Mouse (Mus musculus) erythroblast, adult 5-6 weeks (primary cell): ENCODE measurements around the gene Ctnnd2. TPM values are rescaled to one million over a fixed set of nuclear protein-coding genes. Genes with fewer than 3 reads are reported as not detected.

Experiments
- ATAC-seq: replicated peaks from 2 replicates; pipeline ENCODE4 v1.8.0; 2016; ENCODE audit warnings: moderate number of reproducible peaks, mild to moderate bottlenecking, moderate TSS enrichment, inconsistent platforms; ENCODE audit not compliant: poor library complexity, low FRiP score, severe bottlenecking
- total RNA-seq, 2 experiments: library from RNA; stranded (forward) in 1 of 2; stranded (reverse) in 1 of 2; fragments of 150-400 nt in 1 of 2; fragments of 200-764, 138-1000 nt in 1 of 2; gene quantifications; 2 replicates each; pipeline versions ENCODE4 v1.2.3 to v1.2.4; 2015 to 2017; ENCODE audit warnings: low replicate concordance in 2 of 2

The Ctnnd2 gene
- total RNA-seq, 2 experiments from 2014 or later = not detected

DNA sequence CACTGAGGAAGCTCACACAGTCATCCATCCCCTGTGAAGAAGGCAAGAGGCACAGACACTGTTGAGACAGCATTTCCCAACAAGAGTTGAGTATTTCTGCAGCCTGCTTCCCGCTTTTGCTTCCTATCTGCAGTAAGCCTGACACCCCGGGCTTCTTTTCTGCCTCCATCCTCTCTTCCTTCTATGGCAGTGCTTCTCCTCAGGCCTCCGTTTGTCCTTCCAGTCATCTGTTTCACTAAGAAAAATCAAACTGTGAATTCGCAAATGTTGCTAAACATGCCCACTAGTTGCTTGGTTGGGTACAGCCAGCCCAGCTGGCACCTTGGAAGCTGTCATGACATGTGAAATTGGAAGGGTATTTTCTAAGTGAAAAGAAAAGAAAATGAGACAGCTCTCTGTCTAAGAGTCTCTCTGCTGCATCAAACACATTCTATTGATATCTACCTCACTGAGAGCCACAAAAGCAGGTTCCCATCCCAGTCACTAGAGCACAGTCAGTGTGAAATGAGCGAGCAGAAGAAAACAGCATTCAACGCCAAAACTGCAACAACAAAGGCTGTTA lies 201.3 kb downstream of the Ctnnd2 start:
- no peak for ATAC-seq

GRCm38 (mm10) chr15:30374907-30375306 lies 202.5 kb downstream of the Ctnnd2 start:
- ATAC-seq = no peak

GRCm38 (mm10) chr15:30383075-30383842 lies 210.9 kb downstream of the Ctnnd2 start:
- no peak for ATAC-seq

- no peak for ATAC-seq
Measured at GRCm38 (mm10) chr15:30384386-30384785, 212.0 kb downstream of the Ctnnd2 start.

DNA sequence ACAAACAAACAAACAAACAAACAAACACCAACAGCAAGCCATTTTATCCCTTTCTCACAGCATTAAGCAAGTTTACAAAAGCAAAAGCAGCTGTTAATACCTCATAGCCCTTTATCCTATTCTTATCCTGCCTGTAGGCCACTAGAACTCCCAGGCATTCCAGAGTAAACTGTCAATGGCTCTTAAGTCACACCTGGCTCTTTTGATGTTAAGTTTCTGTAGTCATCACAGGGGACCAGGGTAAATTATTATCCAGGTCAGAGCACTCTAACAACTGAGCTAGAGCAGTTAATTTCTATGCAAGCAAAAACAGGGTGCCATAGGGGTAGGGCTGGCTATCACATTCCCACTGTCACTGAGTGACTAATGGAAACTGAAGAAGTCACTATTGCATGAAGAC lies 214.1 kb downstream of the Ctnnd2 start:
- no peak for ATAC-seq

DNA sequence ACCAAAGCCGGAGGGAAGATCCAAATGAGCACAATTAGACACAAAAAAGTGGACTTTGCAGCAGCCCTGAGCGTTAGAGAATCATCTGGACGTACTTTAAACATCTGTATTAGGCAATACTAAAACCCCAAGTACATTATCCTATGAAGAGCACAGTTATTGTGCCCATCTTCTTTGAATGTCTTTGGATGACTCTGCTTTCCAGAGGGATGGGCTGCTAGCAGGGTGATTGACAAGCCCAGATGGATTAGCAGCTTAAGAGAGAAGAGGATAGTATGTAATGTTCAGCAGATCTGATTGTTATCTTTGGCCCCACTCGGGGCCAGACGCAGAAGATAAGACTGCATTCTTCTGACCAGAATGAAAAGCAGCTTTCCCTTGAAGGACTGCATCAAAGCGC lies 214.9 kb downstream of the Ctnnd2 start:
- ATAC-seq = no peak

DNA sequence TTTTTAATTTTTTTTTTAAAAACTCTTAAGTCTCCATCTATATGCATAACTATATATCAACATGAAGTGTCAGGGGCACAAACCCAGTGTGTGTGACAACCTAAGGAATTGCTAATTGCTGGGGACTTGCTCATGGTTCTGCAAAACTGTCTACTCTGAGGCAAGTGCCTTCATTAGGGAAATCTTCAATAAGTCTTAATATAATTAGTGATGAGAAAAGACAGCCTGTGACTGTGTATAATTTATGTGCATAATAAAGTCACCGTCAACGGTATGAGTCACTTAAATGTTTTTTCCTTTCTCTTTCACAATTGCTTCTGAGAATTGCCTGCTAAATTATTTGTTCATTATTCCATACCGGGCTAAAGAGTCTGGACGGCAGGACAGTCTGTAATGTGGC lies 228.7 kb downstream of the Ctnnd2 start:
- ATAC-seq = no peak

- ATAC-seq = no peak
Measured at GRCm38 (mm10) chr15:30406254-30406653, 233.9 kb downstream of the Ctnnd2 start.

DNA sequence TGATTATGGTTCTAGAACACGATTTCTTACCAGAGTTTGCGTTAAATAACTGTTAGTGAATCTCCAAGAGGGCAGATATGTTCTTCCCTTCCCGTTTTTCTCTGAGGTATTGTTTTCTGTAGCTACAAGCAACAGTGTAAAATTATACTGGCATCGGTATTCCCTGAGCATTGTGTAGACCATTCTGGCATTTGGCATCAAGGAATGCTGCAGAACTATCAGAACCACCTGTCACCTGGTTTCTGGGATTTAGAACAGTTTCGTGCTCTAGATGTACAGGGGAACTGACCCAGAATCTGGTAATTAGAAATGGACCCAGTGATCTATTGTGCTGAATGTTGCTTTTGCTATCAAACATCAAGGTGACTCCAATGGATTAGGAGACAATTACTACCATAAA lies 250.8 kb downstream of the Ctnnd2 start:
- ATAC-seq = no peak

- ATAC-seq = no peak
Measured at GRCm38 (mm10) chr15:30424290-30424689, 251.9 kb downstream of the Ctnnd2 start.

- no peak for ATAC-seq
Measured at GRCm38 (mm10) chr15:30427342-30427741, 254.9 kb downstream of the Ctnnd2 start.

- ATAC-seq = no peak
Measured at GRCm38 (mm10) chr15:30439045-30439444, 266.7 kb downstream of the Ctnnd2 start.

DNA sequence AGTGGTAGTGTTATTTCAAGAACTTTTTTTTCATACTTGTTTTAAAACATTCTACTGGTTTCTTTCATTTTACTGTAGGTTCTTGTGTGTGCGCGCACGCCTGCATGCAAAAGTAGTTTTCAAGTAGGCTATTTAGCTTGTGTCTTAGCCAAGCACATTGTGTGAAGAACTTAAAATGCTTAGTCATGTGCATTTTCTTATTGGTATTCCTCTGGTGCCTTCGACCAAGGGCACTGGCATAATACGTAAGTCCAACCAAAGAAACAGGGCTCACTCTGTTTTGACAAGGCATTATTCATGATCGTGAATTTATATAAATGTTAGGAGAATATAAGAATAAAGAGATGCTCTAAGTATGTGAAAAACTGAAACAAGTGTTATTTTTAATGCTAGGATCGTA lies 278.4 kb downstream of the Ctnnd2 start:
- no peak for ATAC-seq

DNA sequence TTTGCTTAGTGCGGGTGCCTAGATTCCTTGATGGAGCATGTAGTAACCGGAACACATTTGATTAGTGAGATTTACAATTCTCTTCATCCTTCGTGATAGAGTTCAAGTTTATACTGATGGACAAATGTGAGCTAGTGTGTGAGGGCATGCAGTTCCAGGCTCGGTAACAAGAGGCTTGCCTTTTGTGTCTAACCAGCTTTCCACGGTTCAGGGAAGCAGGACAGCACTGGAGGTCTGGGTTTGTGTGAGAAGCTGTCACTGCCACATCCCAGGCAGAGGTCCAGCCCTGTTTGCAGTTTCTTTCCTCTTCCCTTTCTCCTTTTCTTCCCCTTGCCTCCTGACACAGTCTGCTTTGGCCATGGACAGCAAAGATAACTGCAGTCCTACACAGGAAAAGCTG lies 279.5 kb downstream of the Ctnnd2 start:
- ATAC-seq = no peak

DNA sequence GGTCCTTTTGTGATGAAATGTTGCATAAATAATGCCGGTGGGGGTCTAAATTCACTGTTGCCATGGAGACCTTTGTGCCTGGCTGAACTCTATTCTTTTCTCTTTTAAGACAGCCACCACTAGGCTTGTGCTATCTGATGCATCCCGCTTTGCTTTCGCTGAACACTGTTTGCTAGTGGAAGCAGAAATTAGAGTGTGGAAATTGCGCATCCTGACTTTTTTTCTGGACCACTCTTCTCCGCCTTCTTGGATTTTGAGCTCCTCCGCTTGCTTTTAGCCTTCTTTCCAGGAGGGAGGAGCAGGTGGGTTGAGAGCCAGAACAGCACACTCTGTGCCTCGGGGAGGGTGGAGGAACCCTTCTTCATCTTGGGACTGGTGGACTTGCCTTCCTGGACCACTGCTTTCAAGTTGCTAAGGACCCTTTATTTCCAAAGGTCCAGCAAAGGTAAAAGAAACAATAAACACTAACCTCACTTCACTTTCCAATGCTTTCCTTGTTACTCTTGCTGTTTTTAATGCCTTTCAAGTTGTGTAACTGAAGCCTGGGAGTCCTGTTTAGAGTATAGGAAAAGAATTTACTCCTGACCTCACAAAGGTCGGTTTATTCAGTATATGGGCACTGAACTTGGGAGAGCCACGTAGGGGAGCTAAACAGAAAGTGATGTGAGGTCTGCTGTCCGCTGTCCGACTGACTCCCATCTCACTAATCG lies 285.3 kb downstream of the Ctnnd2 start:
- no peak for ATAC-seq

DNA sequence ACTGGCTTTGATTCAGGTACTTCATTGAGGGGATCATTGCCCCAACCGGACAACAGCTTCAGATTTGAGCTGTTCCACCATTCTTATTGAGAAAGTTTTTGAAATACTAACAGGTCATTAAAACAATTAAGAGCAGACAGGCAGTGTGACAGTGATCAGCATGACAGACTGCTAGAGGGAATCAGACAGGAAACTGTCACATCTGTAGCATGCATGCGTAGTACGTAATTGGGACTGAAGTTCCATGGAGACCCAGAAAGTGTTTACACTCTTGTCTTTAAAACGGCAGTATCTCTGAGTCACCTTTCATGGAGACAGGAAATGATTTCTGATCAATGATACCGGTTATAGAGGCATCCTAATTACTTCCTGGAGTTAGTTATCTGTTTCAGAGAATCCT lies 286.3 kb downstream of the Ctnnd2 start:
- no peak for ATAC-seq

GRCm38 (mm10) chr15:30460341-30461125 lies 288.1 kb downstream of the Ctnnd2 start:
- ATAC-seq = no peak

DNA sequence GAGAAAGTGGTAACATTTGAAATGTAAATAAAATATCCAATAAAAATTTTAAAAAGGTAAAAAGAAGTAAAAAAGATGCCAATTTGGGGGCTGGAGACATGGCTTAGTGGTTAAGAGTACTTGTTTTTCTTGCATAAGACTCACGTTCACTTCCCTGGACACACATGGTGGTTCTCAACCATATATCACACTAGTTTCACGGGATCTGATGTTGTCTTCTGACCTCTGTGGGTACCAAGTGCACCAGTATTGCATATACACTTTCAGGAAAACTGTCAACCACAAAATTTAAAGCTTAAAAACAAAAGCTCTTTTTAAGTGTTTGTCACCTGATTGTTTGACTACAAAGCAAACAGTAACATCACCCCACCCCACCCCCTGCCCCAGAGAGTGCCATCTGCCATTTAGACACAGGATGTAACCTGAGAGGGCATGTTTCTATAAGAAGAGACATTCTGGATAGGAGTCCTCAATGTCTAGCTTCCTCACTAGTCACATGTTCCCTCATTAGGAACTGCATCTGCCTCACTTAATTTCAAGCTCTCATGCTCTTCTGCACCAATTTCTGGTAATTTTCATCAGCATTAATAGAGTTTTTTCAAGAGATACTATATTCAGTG lies 290.5 kb downstream of the Ctnnd2 start:
- no peak for ATAC-seq

DNA sequence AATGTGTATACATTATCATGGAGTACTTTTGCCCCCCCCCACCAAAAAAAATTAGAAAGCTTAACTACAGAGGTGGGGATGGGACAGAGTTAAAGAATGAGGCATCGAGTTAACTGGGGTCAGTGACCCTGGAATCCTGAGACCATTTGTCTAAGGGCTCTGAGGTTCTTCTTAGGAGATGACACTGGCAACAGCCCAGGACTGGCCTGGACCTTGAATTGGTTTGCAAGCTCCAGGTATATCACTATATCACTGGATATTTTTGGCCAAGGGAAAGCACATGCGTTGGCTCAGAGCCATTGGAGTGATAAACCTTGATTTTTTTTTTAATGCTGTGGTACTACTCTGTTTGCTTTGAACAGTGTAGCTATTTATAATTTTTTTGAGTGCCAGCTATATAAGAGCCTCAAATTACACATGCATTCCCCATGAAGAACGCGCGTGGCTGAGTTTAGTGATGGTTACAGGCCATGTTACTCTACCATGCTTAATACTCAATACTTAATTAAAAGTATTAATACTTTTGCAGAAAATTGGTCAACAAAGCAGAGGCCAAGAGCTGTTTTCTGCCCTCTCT lies 291.2 kb downstream of the Ctnnd2 start:
- no peak for ATAC-seq
